Mouse (Mus musculus): ENCODE measurements around the gene Hoxa11. TPM values are rescaled to one million over a fixed set of nuclear protein-coding genes. Genes with fewer than 3 reads are reported as not detected.

Hoxa11 gene
- polyA plus RNA-seq, 1 experiment from 2014 or later: not detected

DNA sequence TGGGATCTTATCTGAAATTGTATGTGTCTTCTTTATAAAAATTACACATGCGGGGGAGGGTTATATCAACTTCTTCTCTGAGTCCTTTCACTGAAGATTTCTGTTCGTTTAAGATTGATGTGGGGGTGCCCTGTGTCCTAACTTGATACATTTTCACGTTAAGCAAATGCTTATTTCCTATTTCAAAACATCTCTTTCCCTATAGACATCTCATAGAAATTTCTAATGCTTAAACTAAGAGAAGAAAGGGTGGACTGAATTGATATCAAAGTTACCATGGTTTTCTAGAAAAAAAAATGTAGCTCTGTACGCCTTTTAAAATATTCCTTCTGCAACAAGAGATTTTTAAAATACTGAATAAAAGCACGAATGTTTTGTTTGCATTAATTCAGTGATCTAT lies 21.6 kb upstream of the Hoxa11 start:
- 18% methylated on average over 5 of the region's 5 CpGs for WGBS
- peak; percentile 94 for DNase-seq (ENCODE audit: low spot score, missing footprints)

DNA sequence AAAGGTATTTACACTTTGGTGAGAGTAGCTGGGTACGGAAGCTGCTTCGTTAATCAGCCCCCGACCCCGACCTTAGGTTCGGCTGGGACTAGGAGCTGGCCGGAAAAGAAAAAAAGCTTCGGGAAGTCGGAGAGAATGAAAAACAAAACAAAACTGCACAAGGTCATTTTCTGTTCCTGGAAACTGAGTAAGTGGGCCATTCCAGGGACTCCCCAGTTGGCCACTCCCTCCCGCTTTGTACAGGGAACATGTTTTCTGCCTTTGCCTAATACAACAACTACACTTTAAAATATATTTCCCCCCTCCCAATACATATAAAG lies 21.0 kb upstream of the Hoxa11 start:
- ATAC-seq (ENCODE audit: low FRiP score) (no peak), DNase-seq (ENCODE audit: low spot score, missing footprints) (peak; percentile 92)
- Histone ChIP-seq H3K27me3 (ENCODE audit: control insufficient read depth, insufficient read depth, low read length) (peaks cover 98% of the 10 kb centered on the region), H3K4me1 (ENCODE audit: control insufficient read depth, insufficient read depth, low read length) (no peaks in the 10 kb centered on the region), H3K9ac (ENCODE audit: low read length) (no peak overlapping the region), H3K36me3 (ENCODE audit: control insufficient read depth, insufficient read depth, low read length) (no peaks in the 10 kb centered on the region), H3K4me2 (no peak overlapping the region), H3K4me3 (ENCODE audit: low read depth, low read length) (no peak overlapping the region), H3K27ac (ENCODE audit: low read depth, low read length) (no peak overlapping the region), H3K9me3 (ENCODE audit: control insufficient read depth, low read length) (no peaks in the 10 kb centered on the region)
- WGBS: 0% methylated on average over 9 of the region's 9 CpGs

More for the DNA sequence above, 21.6 kb upstream of the Hoxa11 start:
- Histone ChIP-seq H3K4me3 (ENCODE audit: low read depth, low read length) (no peak overlapping the region), H3K36me3 (ENCODE audit: control insufficient read depth, insufficient read depth, low read length) (no peaks in the 10 kb centered on the region), H3K4me1 (ENCODE audit: control insufficient read depth, insufficient read depth, low read length) (no peaks in the 10 kb centered on the region), H3K4me2 (no peak overlapping the region), H3K27ac (ENCODE audit: low read depth, low read length) (no peak overlapping the region), H3K9me3 (ENCODE audit: control insufficient read depth, low read length) (no peaks in the 10 kb centered on the region), H3K27me3 (ENCODE audit: control insufficient read depth, insufficient read depth, low read length) (peaks cover 97% of the 10 kb centered on the region), H3K9ac (ENCODE audit: low read length) (no peak overlapping the region)
- no peak for ATAC-seq (ENCODE audit: low FRiP score)

DNA sequence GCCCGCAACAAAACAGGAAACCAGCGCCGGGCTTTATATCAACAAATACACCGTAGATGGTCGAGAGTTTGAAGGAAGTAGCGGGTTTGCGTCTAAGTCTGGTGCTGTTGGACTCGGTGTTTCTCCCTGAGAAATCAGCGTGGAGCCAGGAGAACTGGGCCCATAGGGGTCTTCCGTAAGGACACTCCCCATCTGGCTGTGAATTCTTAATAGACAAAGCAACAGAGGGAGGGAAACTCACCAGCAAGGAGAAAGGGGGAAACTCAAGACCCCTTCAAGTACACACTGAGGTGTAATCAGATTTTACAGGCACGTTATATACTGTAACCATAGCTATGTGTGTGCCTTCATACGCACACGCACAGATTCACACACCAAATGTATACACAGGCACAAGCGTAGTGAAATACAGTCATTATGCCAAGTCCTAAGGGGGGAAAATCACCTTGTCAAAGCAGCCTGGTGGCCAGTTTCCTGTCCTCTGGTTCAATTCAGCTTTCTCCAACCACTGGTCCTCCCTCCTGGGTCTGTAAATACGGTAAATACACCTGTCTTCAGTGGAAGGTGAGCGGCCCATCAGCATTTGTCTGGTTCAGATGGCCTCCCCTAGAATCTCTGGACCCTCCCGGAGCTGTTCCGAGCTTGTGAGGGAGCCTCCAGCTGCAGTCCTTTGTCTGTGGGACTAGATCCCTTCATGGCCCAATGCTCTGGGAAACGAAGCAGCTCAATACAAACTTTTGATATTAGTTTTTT lies 20.5 kb upstream of the Hoxa11 start:
- no peak overlapping the region for H3K4me3 ChIP-seq (ENCODE audit: low read depth, low read length)
- no peak overlapping the region for H3K27ac ChIP-seq (ENCODE audit: low read depth, low read length)
- DNase-seq (ENCODE audit: low spot score, missing footprints) (peak; percentile 97), ATAC-seq (ENCODE audit: low FRiP score) (no peak)
- H3K9me3 ChIP-seq (ENCODE audit: control insufficient read depth, low read length): no peaks in the 10 kb centered on the region
- no peaks in the 10 kb centered on the region for H3K36me3 ChIP-seq (ENCODE audit: control insufficient read depth, insufficient read depth, low read length)
- WGBS: under 1% methylated on average over 19 of the region's 19 CpGs
- peaks cover 98% of the 10 kb centered on the region for H3K27me3 ChIP-seq (ENCODE audit: control insufficient read depth, insufficient read depth, low read length)
- H3K4me2 ChIP-seq: no peak overlapping the region
- no peaks in the 10 kb centered on the region; the same call in 1 of the 2 replicates for H3K4me1 ChIP-seq (ENCODE audit: control insufficient read depth, insufficient read depth, low read length)
- no peak overlapping the region for H3K9ac ChIP-seq (ENCODE audit: low read length)

DNA sequence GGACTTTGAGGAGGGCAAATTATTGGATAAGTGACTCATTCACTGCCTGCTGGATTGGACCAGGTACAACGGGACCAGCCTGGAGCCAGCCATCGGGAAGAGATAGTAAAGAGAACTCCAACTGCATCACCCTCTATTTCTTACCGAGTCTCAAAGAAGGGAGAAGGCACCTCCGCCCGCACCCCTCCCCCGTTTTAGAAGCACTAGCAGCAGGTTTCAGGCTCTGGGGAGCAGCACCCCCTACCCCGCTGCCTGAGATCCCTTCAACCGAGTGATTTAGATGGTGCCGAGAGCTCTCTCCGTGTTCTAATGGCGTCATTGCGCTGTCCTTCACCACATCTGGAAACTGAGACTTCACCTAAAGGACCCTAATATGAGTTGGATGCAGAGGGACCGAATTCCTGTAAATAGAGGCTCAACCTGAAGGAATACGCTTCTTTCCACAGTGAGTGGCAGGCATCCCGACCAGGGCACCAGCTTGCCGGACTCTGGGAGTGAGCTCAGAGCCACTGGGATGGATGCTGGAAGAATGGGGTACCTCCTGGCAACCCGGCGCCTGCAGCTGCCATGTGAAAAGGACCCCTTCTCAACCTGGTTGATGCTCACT lies 19.8 kb upstream of the Hoxa11 start:
- peaks cover 98% of the 10 kb centered on the region for H3K27me3 ChIP-seq (ENCODE audit: control insufficient read depth, insufficient read depth, low read length)
- H3K36me3 ChIP-seq (ENCODE audit: control insufficient read depth, insufficient read depth, low read length): no peaks in the 10 kb centered on the region
- ATAC-seq (ENCODE audit: low FRiP score) (no peak), DNase-seq (ENCODE audit: low spot score, missing footprints) (peak; percentile 95)
- 1% methylated on average over 18 of the region's 18 CpGs for WGBS
- H3K4me3 ChIP-seq (ENCODE audit: low read depth, low read length): no peak overlapping the region
- H3K4me1 ChIP-seq (ENCODE audit: control insufficient read depth, insufficient read depth, low read length): no peaks in the 10 kb centered on the region; the same call in 1 of the 2 replicates
- H3K4me2 ChIP-seq: no peak overlapping the region
- H3K9ac ChIP-seq (ENCODE audit: low read length): no peak overlapping the region
- H3K27ac ChIP-seq (ENCODE audit: low read depth, low read length): no peak overlapping the region
- H3K9me3 ChIP-seq (ENCODE audit: control insufficient read depth, low read length): no peaks in the 10 kb centered on the region

DNA sequence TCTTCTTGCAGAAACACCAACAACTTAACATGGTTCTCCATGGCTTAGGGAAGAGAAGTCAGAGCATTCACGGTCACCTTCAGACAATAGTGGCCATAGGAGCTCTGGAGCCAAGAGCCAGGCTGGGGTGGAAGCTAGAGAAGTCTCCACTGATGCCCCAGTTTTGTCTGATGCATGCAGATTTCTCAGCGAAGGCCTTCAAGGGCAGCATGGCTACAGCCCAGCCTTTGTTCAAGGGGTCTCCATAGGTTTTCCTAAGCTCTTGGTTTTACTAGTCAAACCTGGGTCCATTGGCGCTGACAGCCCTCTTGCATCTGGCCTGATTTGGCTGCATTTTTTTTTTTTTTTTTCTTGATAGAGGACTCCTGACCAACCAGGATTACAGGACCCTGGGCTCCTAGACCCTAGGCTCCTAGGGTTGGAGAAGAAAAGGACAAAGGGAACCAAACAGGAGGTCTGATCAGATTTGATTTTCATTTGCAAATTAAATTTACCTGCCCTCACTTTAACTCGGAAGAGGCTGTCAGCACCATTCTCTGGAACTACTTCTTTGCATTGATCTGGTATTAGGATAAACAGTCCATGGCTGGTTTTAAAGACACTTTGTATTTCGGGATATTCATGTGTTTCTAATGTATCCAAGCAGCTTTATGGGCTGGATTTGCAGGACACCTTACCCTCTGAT lies 18.6 kb upstream of the Hoxa11 start:
- H3K4me2 ChIP-seq: no peak overlapping the region
- H3K4me1 ChIP-seq (ENCODE audit: control insufficient read depth, insufficient read depth, low read length): no peaks in the 10 kb centered on the region; the same call in 1 of the 2 replicates
- H3K4me3 ChIP-seq (ENCODE audit: low read depth, low read length): no peak overlapping the region
- DNase-seq (ENCODE audit: low spot score, missing footprints): peak; percentile 95
- WGBS: 3% methylated on average over 5 of the region's 5 CpGs
- peaks cover 98% of the 10 kb centered on the region for H3K27me3 ChIP-seq (ENCODE audit: control insufficient read depth, insufficient read depth, low read length)
- H3K36me3 ChIP-seq (ENCODE audit: control insufficient read depth, insufficient read depth, low read length): no peaks in the 10 kb centered on the region
- no peaks in the 10 kb centered on the region for H3K9me3 ChIP-seq (ENCODE audit: control insufficient read depth, low read length)
- no peak overlapping the region for H3K9ac ChIP-seq (ENCODE audit: low read length)
- no peak overlapping the region for H3K27ac ChIP-seq (ENCODE audit: low read depth, low read length)
- ATAC-seq (ENCODE audit: low FRiP score): no peak

DNA sequence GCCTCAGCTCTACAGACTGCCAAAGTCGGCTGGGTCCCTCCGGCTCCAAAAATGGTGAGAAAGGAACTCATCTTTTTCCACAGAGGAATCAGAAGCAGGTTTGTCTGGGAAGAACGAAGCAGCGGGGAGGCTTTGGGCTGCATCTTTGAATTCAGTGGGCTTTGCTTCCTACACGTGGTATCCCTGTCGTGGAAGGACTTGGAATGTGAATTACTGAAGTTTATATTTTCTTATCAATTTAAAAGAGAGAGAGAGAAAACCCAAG lies 17.6 kb upstream of the Hoxa11 start:
- ATAC-seq (ENCODE audit: low FRiP score): no peak
- H3K36me3 ChIP-seq (ENCODE audit: control insufficient read depth, insufficient read depth, low read length): no peaks in the 10 kb centered on the region
- H3K27me3 ChIP-seq (ENCODE audit: control insufficient read depth, insufficient read depth, low read length): peaks cover 98% of the 10 kb centered on the region
- H3K9ac ChIP-seq (ENCODE audit: low read length): no peak overlapping the region
- no peak overlapping the region for H3K4me3 ChIP-seq (ENCODE audit: low read depth, low read length)
- WGBS: 3% methylated on average over 6 of the region's 6 CpGs
- no peak for DNase-seq (ENCODE audit: low spot score, missing footprints)
- H3K27ac ChIP-seq (ENCODE audit: low read depth, low read length): no peak overlapping the region
- H3K9me3 ChIP-seq (ENCODE audit: control insufficient read depth, low read length): no peaks in the 10 kb centered on the region
- H3K4me2 ChIP-seq: no peak overlapping the region
- H3K4me1 ChIP-seq (ENCODE audit: control insufficient read depth, insufficient read depth, low read length): no peaks in the 10 kb centered on the region; the same call in 1 of the 2 replicates

DNA sequence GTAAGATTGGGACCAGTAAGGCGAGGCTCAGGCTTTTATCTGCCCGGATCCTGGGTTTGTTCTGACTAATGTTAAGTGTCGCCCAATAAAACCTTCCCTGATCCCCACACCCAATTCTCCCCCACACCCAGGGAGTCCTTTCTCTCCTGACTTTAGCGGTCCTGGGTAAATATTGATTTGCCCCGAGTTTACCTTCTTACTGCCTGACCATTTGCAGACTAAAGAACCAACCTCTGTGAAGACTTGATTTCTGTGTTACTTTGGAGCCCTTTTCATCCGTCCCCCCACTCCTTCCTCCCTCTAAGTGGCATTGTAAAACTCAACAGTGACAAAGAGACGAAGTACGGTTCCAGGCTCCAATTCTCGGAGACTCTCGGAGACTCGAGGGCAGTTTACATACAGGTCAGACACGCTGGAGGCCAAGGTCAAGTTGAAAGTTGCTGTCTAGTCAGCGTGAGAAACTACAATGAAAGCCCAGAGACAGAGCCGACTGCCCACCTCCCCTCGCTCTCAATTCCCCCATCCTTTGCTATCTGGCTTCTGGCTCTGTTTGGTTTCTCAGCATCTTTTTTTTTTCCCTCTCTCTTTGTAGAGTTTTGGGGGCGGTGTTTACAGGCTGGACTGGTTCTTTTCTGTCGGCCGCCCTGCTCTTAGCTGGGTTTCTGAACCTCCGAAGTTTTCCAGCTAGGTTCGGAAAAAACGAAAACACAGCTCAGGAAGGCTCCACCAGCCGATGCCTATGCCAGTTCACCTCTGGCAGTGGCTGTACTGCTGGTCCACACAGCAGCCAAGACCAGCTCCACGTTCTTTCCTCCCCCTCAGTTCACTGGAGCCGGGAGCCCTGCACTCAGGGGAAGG lies 17.1 kb upstream of the Hoxa11 start:
- Histone ChIP-seq H3K9ac (ENCODE audit: low read length) (no peak overlapping the region), H3K4me1 (ENCODE audit: control insufficient read depth, insufficient read depth, low read length) (no peaks in the 10 kb centered on the region; the same call in 1 of the 2 replicates), H3K27ac (ENCODE audit: low read depth, low read length) (no peak overlapping the region), H3K9me3 (ENCODE audit: control insufficient read depth, low read length) (no peaks in the 10 kb centered on the region), H3K36me3 (ENCODE audit: control insufficient read depth, insufficient read depth, low read length) (no peaks in the 10 kb centered on the region), H3K4me3 (ENCODE audit: low read depth, low read length) (no peak overlapping the region), H3K27me3 (ENCODE audit: control insufficient read depth, insufficient read depth, low read length) (peaks cover 96% of the 10 kb centered on the region), H3K4me2 (no peak overlapping the region)
- no peak for ATAC-seq (ENCODE audit: low FRiP score)
- WGBS: 2% methylated on average over 24 of the region's 24 CpGs
- DNase-seq (ENCODE audit: low spot score, missing footprints): peak; percentile 97

DNA sequence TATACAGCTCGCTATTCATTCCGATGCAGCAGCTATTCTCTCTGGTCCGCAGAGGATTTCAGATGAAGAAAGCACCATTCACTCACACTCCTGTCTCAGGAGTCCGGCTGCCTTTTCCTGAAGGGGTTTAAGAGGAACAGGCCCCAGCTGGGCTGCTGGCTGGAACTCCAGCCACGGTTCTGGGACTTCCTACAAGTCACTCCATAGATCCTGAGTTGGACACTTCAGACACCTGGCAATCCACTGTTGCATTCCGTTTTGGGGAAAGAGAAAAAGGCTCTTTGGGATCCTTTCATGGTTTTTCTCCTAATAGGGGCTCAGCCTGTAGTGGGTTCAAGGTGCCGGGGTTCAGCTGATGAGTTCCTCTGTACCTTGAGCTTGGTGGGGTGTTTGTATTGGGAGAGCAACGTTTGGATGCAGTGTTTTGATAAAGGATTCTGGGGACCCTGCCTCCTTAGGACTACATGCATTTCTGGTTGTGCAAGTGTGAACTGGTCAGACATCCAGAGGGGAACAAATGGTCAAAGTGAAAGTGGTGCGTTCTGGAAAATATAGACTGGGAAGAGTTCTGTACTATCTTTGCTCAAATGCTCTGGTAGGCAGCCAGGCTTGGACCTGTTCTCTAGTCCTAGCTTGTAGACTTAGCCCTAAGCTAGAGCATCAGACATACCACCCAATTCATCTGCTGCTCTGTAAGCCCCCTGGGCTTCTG lies 16.3 kb upstream of the Hoxa11 start:
- Histone ChIP-seq H3K36me3 (ENCODE audit: control insufficient read depth, insufficient read depth, low read length) (no peaks in the 10 kb centered on the region), H3K9ac (ENCODE audit: low read length) (no peak overlapping the region), H3K4me2 (no peak overlapping the region), H3K9me3 (ENCODE audit: control insufficient read depth, low read length) (no peaks in the 10 kb centered on the region), H3K4me1 (ENCODE audit: control insufficient read depth, insufficient read depth, low read length) (no peaks in the 10 kb centered on the region; the same call in 1 of the 2 replicates), H3K27ac (ENCODE audit: low read depth, low read length) (no peak overlapping the region), H3K27me3 (ENCODE audit: control insufficient read depth, insufficient read depth, low read length) (peaks cover 98% of the 10 kb centered on the region), H3K4me3 (ENCODE audit: low read depth, low read length) (no peak overlapping the region)
- peak; percentile 95 for DNase-seq (ENCODE audit: low spot score, missing footprints)
- 2% methylated on average over 9 of the region's 9 CpGs for WGBS
- no peak for ATAC-seq (ENCODE audit: low FRiP score)
